Mouse (Mus musculus) CH12.LX (cell line): ENCODE measurements at regions not wholly inside any gene's neighbourhood (a gene's known extent, or its start where the extent isn't known, plus 50 kb on each side); places are given as distances from the start of the nearest gene placed in this dataset.

Experiments
- CHD1 ChIP-seq: IDR thresholded peaks from 2 replicates; pipeline ENCODE4 v1.6.1; 2012; ENCODE audit warnings: low read depth, low read length, improper control_type of control experiment, inconsistent platforms
- CTCF ChIP-seq, 2 experiments: IDR thresholded peaks in 1 of 2; conservative IDR thresholded peaks in 1 of 2; 2 replicates each; pipeline ENCODE4 v1.5.1; 2011 to 2012; ENCODE audit warnings: low read depth in 2 of 2, low read length in 2 of 2, improper control_type of control experiment in 1 of 2, inconsistent platforms in 1 of 2, mild to moderate bottlenecking in 1 of 2, moderate library complexity in 1 of 2
- E2F4 ChIP-seq: IDR thresholded peaks from 2 replicates; pipeline ENCODE4 v1.6.1; 2011; ENCODE audit warnings: low read depth, low read length, improper control_type of control experiment; ENCODE audit not compliant: insufficient replicate concordance
- GABPA ChIP-seq: IDR thresholded peaks from 2 replicates; pipeline ENCODE4 v1.6.1; 2012; ENCODE audit warnings: low read depth, low read length, improper control_type of control experiment, inconsistent platforms; ENCODE audit not compliant: insufficient replicate concordance
- JUND ChIP-seq: conservative IDR thresholded peaks from 2 replicates; pipeline ENCODE4 v1.6.1; 2011; ENCODE audit warnings: low read depth, low read length, improper control_type of control experiment
- MAX ChIP-seq: IDR thresholded peaks from 2 replicates; pipeline ENCODE4 v1.6.1; 2011; ENCODE audit warnings: low read length, improper control_type of control experiment
- MXI1 ChIP-seq: IDR thresholded peaks from 2 replicates; pipeline ENCODE4 v1.6.1; 2011; ENCODE audit warnings: mild to moderate bottlenecking, low read depth, low read length, improper control_type of control experiment
- POLR2A ChIP-seq: IDR thresholded peaks from 2 replicates; pipeline ENCODE4 v1.6.1; 2011; ENCODE audit warnings: low read depth, mild to moderate bottlenecking, improper control_type of control experiment, low read length
- TCF12 ChIP-seq: IDR thresholded peaks from 2 replicates; pipeline ENCODE4 v1.6.1; 2014; ENCODE audit warnings: low read depth, mild to moderate bottlenecking, inconsistent platforms, low read length, improper control_type of control experiment
- USF1 ChIP-seq: IDR thresholded peaks from 2 replicates; pipeline ENCODE4 v1.6.1; 2014; ENCODE audit warnings: low read depth, mild to moderate bottlenecking, inconsistent platforms, low read length, improper control_type of control experiment
- ZMIZ1 ChIP-seq: IDR thresholded peaks from 2 replicates; pipeline ENCODE4 v1.6.1; 2012; ENCODE audit warnings: low read depth, mild to moderate bottlenecking, inconsistent platforms, low read length, improper control_type of control experiment
- ZNF384 ChIP-seq: IDR thresholded peaks from 2 replicates; pipeline ENCODE4 v1.6.1; 2012; ENCODE audit warnings: low read depth, low read length, improper control_type of control experiment, inconsistent platforms

DNA sequence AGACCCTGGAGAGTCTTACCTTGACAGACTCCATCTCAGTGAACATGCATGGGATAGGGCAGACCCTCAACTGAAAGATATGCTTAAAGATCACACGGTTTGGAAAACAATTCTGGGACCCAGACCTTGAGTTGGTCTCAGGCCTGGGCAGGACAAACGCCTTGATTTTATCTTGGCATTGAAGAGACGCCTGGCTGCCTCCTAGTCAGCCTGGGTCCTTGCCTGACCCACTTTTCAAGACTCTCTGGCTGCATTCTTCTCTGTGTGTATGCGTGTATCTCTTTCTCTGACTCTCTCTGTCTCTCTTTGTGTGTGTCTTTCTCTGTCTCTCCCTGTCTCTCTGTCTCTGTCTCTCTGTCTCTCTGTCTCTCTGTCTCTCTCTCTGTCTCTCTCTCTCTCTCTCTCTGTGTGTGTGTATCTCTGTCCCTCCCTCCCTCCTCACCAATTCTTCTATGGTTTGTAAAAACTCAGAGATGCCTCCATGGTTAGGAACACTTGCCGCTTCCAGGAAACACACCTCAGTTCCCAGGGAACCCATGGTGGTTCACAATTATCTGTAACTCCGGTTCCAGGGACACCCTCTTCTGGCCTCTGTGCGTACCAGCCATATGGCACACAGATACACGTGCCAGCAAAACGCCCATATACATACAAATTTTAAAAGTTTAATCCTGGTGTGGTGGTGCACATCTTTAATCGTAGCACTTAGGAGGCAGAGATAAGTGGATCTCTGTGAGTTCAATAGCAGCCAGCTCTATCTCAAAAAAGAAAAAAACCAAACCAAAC lies 72.7 kb downstream of the Rassf10 start:
- TF ChIP-seq GABPA (no peak), CTCF (conservative IDR thresholded peaks at IDR 0.05 in 1 of 2, IDR thresholded peaks at IDR 0.05 in 1 of 2; ENCODE audit: low read depth in 2 of 2, low read length in 2 of 2) (no peak), ZMIZ1 (no peak), POLR2A (no peak), ZNF384 (no peak), E2F4 (no peak), MXI1 (no peak), JUND (no peak), USF1 (no peak), MAX (no peak), TCF12 (no peak), CHD1 (no peak)
